10 mouse cellular contexts compared by ENCODE assay signal in genomic region chr2:27405094-27405884, GRCm38 (mm10). TPM values are rescaled to one million over a fixed set of nuclear protein-coding genes. Genes with fewer than 3 reads are reported as not detected.
DNase-seq lines count a peak whose midpoint lies in the region; ATAC-seq and TF ChIP-seq lines count a peak whose summit lies in the region.
"Had no signal": no experiment of that assay in that cellular context is flagged by ENCODE, and none has a peak within 500 bp of the region (broad histone marks: within the 10 kb centered on the region; RNA-seq: fewer than 3 reads in every experiment).

No protein-coding gene starts in this region.

- no peaks in the 10 kb centered on the region for H3K36me3 ChIP-seq in kidney, embryonic 15.5 days
- H3K36me3 ChIP-seq in E14TG2a.4 (ENCODE audit: insufficient read depth, low read length), result no peaks in the 10 kb centered on the region
- H3K36me3 ChIP-seq in limb, embryonic 12.5 days, result 0 out of 2 replicates have a peak, but pooled peaks cover under 1% of the 10 kb centered on the region
- H3K36me3 ChIP-seq: neural tube, embryonic 13.5 days had no signal

- no peak overlapping the region for H3K9ac ChIP-seq in kidney, embryonic 15.5 days
- peak overlapping the region; percentile 34; the same call in 1 of the 2 replicates for H3K9ac ChIP-seq in limb, embryonic 12.5 days (replicated peaks)
- H3K9ac ChIP-seq: neural tube, embryonic 13.5 days had no signal

- ATAC-seq in kidney, embryonic 15.5 days (replicated peaks; ENCODE audit: low FRiP score), result no peak
- ATAC-seq in limb, embryonic 12.5 days (ENCODE audit: insufficient number of reproducible peaks, insufficient read depth, low FRiP score, low TSS enrichment, low read depth), result no peak
- no peak; the same call in 1 of the 2 replicates for ATAC-seq in megakaryocyte, adult 5-6 weeks (ENCODE audit: poor library complexity, severe bottlenecking)

- H3K4me2 ChIP-seq in kidney, embryonic 15.5 days, result no peak overlapping the region
- no peak overlapping the region for H3K4me2 ChIP-seq in limb, embryonic 12.5 days
- H3K4me2 ChIP-seq: neural tube, embryonic 13.5 days had no signal

- WGBS in kidney, embryonic 15.5 days, result 40% methylated on average over 5 of the region's 5 CpGs
- WGBS in limb, embryonic 12.5 days, result 53% methylated on average over 5 of the region's 5 CpGs

- H3K27ac ChIP-seq in kidney, embryonic 15.5 days, result peak overlapping the region; percentile 25; the same call in 1 of the 2 replicates
- H3K27ac ChIP-seq in limb, embryonic 12.5 days, result peak overlapping the region; percentile 41; the same call in 1 of the 2 replicates
- no peak overlapping the region for H3K27ac ChIP-seq in gastrocnemius, adult 2 months

- H3K4me1 ChIP-seq in kidney, embryonic 15.5 days, result peaks cover 48% of the 10 kb centered on the region
- H3K4me1 ChIP-seq in E14TG2a.4 (replicated peaks; ENCODE audit: low read depth, low read length), result peaks cover 74% of the 10 kb centered on the region
- H3K4me1 ChIP-seq in limb, embryonic 12.5 days (replicated peaks), result peaks cover 38% of the 10 kb centered on the region

- no peak overlapping the region for H3K4me3 ChIP-seq in kidney, embryonic 15.5 days (replicated peaks)
- H3K4me3 ChIP-seq in E14TG2a.4 (replicated peaks; ENCODE audit: low read length), result 0 out of 2 replicates have a peak overlapping the region, but pooled peaks have one; percentile 13
- H3K4me3 ChIP-seq in limb, embryonic 12.5 days (replicated peaks), result no peak overlapping the region
- no peak overlapping the region for H3K4me3 ChIP-seq in gastrocnemius, adult 2 months
- H3K4me3 ChIP-seq: neural tube, embryonic 13.5 days had no signal

- intact Hi-C loops in gastrocnemius, adult 2 months (cut with DNase I), result no loop called here

- no peak for TF ChIP-seq CTCF in E14TG2a.4 (conservative IDR thresholded peaks at IDR 0.05; ENCODE audit: low read length)
- TF ChIP-seq CTCF in gastrocnemius, adult 2 months (IDR thresholded peaks at IDR 0.05), result no peak

- no peaks in the 10 kb centered on the region for H3K27me3 ChIP-seq in kidney, embryonic 15.5 days
- H3K27me3 ChIP-seq in E14TG2a.4 (ENCODE audit: insufficient read depth, low read length), result no peaks in the 10 kb centered on the region
- H3K27me3 ChIP-seq in limb, embryonic 12.5 days, result no peaks in the 10 kb centered on the region
- H3K27me3 ChIP-seq: neural tube, embryonic 13.5 days had no signal

- DNase-seq in kidney, postnatal 10 days, result no peak
- DNase-seq in CD4-positive helper T cell, adult 2 months (ENCODE audit: low read depth, low spot score), result peak; percentile 7
- no peak for DNase-seq in gastrocnemius, adult 2 months
- DNase-seq in adrenal gland, adult 8-10 months, result no peak
- DNase-seq: gastrocnemius, postnatal 25 days had no signal

- H3K9me3 ChIP-seq in kidney, embryonic 15.5 days (replicated peaks), result no peaks in the 10 kb centered on the region
- no peaks in the 10 kb centered on the region for H3K9me3 ChIP-seq in E14TG2a.4 (ENCODE audit: low read length)
- no peaks in the 10 kb centered on the region for H3K9me3 ChIP-seq in limb, embryonic 12.5 days
- H3K9me3 ChIP-seq: neural tube, embryonic 13.5 days had no signal

RNA-seq across cellular contexts. Expression of gene Vav2, which starts 21.5 kb away (rescaled TPM):
- polyA plus RNA-seq in kidney, embryonic 15.5 days (2015; fragmentation: Nextera tagmentation; extraction: Ambion mirVana), result 7.1 and 8.3 TPM in 2 replicates
- 8.0 and 8.5 TPM in 2 replicates for polyA plus RNA-seq in limb, embryonic 12.5 days (2016; fragmentation: Nextera tagmentation; extraction: Ambion mirVana)
- 1 to 10 TPM; 2.0 to 4.3 TPM for total RNA-seq in gastrocnemius, adult 2 months (2021)
- total RNA-seq in megakaryocyte, adult 5-6 weeks (2015), result 5.9 and 8.0 TPM in 2 replicates
- total RNA-seq in megakaryocyte, adult 5-6 weeks (2017), result 11.0 and 11.5 TPM in 2 replicates
- 10 to 100 TPM; 23.4 to 55.4 (median 39.0) TPM for total RNA-seq in adrenal gland, adult 8-10 months (2022)

RNA-seq across cellular contexts. Expression of gene Brd3os, which starts 36.8 kb away (rescaled TPM):
- 10.1 and 11.2 TPM in 2 replicates for polyA plus RNA-seq in kidney, embryonic 15.5 days (2015; fragmentation: Nextera tagmentation; extraction: Ambion mirVana)
- 10.7 and 11.5 TPM in 2 replicates for polyA plus RNA-seq in limb, embryonic 12.5 days (2016; fragmentation: Nextera tagmentation; extraction: Ambion mirVana)
- 1 to 10 TPM in 1 of 2 experiments, under 1 TPM in 1; 0.61 to 1.0 TPM for total RNA-seq in gastrocnemius, adult 2 months (2021)
- 0.93 TPM in 1 of 2 replicates, not detected in the other for total RNA-seq in megakaryocyte, adult 5-6 weeks (2015)
- 0.11 TPM in 1 of 2 replicates, not detected in the other for total RNA-seq in megakaryocyte, adult 5-6 weeks (2017)
- 10 to 100 TPM in 3 of 4 experiments, 1 to 10 TPM in 1; 9.3 to 21.5 (median 15.3) TPM for total RNA-seq in adrenal gland, adult 8-10 months (2022)

Comparison
In these comparisons a context has a peak if more than half of its experiments do, and no peak if none do; other contexts are left out.
1. RNA of gene Brd3os, which starts 36.8 kb away (total RNA-seq): 9.3 to 21.5 TPM in adrenal gland, adult 8-10 months; 0.61 to 1.0 TPM in gastrocnemius, adult 2 months and 0.11 to 0.93 TPM in megakaryocyte, adult 5-6 weeks; every median in the first group is over 4 times any median in the second.